Mouse (Mus musculus): Measurements from ENCODE around the gene Gapvd1. TPM values are rescaled to one million over a fixed set of nuclear protein-coding genes. Genes with fewer than 3 reads are reported as not detected.
A peak's percentile ranks its signal among the peaks of the same experiment; 100 is the strongest.
"Not testable (repeated sequence)": the region's sequence is repeated elsewhere in the genome, so short reads cannot be mapped to it uniquely, and the experiment has no call there.

The Gapvd1 gene
- polyA plus RNA-seq, 1 experiment, result 86.3 TPM

- Histone ChIP-seq H3K9ac (ENCODE audit: low read depth, poor library complexity, severe bottlenecking) (no peak overlapping the region), H3K27me3 (ENCODE audit: control insufficient read depth, insufficient read depth, low read length, poor library complexity, severe bottlenecking) (no peaks in the 10 kb centered on the region), H3K4me1 (ENCODE audit: control insufficient read depth, insufficient read depth, low read length) (no peaks in the 10 kb centered on the region), H3K4me3 (ENCODE audit: low read depth, low read length) (no peak overlapping the region), H3K36me3 (ENCODE audit: control insufficient read depth, insufficient read depth, low read length, poor library complexity, severe bottlenecking) (no peaks in the 10 kb centered on the region), H3K27ac (ENCODE audit: insufficient read depth, low read length) (no peak overlapping the region), H3K9me3 (replicated peaks; ENCODE audit: control insufficient read depth, insufficient read depth, low read length, poor library complexity, severe bottlenecking) (no peaks in the 10 kb centered on the region)
- TF ChIP-seq EP300 (IDR thresholded peaks at IDR 0.05; ENCODE audit: insufficient read depth, low read depth, low read length) (no peak), CTCF (IDR thresholded peaks at IDR 0.05; ENCODE audit: low read depth, low read length) (no peak), POLR2A (IDR thresholded peaks at IDR 0.05; ENCODE audit: insufficient read depth, low read length) (no peak)
Observed at GRCm38 (mm10) chr2:34764801-34765200, 9.8 kb upstream of the Gapvd1 start.

- Histone ChIP-seq H3K4me3 (ENCODE audit: low read depth, low read length) (no peak overlapping the region), H3K9ac (ENCODE audit: low read depth, poor library complexity, severe bottlenecking) (no peak overlapping the region), H3K36me3 (ENCODE audit: control insufficient read depth, insufficient read depth, low read length, poor library complexity, severe bottlenecking) (no peaks in the 10 kb centered on the region), H3K27ac (ENCODE audit: insufficient read depth, low read length) (no peak overlapping the region), H3K4me1 (ENCODE audit: control insufficient read depth, insufficient read depth, low read length) (no peaks in the 10 kb centered on the region), H3K9me3 (replicated peaks; ENCODE audit: control insufficient read depth, insufficient read depth, low read length, poor library complexity, severe bottlenecking) (no peaks in the 10 kb centered on the region), H3K27me3 (ENCODE audit: control insufficient read depth, insufficient read depth, low read length, poor library complexity, severe bottlenecking) (no peaks in the 10 kb centered on the region)
- no peak for TF ChIP-seq POLR2A (IDR thresholded peaks at IDR 0.05; ENCODE audit: insufficient read depth, low read length)
Observed at GRCm38 (mm10) chr2:34762872-34763271, 7.8 kb upstream of the Gapvd1 start.

GRCm38 (mm10) chr2:34762174-34762573, 7.1 kb upstream of the Gapvd1 start:
- no peak overlapping the region for H3K27ac ChIP-seq (ENCODE audit: insufficient read depth, low read length)
- no peak overlapping the region for H3K9ac ChIP-seq (ENCODE audit: low read depth, poor library complexity, severe bottlenecking)
- H3K9me3 ChIP-seq (replicated peaks; ENCODE audit: control insufficient read depth, insufficient read depth, low read length, poor library complexity, severe bottlenecking), result no peaks in the 10 kb centered on the region
- H3K27me3 ChIP-seq (ENCODE audit: control insufficient read depth, insufficient read depth, low read length, poor library complexity, severe bottlenecking), result no peaks in the 10 kb centered on the region
- H3K4me3 ChIP-seq (ENCODE audit: low read depth, low read length), result no peak overlapping the region
- no peaks in the 10 kb centered on the region for H3K36me3 ChIP-seq (ENCODE audit: control insufficient read depth, insufficient read depth, low read length, poor library complexity, severe bottlenecking)
- TF ChIP-seq EP300 (IDR thresholded peaks at IDR 0.05; ENCODE audit: insufficient read depth, low read depth, low read length) (no peak), POLR2A (IDR thresholded peaks at IDR 0.05; ENCODE audit: insufficient read depth, low read length) (no peak)
- no peaks in the 10 kb centered on the region for H3K4me1 ChIP-seq (ENCODE audit: control insufficient read depth, insufficient read depth, low read length)

- not testable (repeated sequence) for H3K9ac ChIP-seq (ENCODE audit: low read depth, poor library complexity, severe bottlenecking); H3K9me3 ChIP-seq (replicated peaks; ENCODE audit: control insufficient read depth, insufficient read depth, low read length, poor library complexity, severe bottlenecking); H3K27me3 ChIP-seq (ENCODE audit: control insufficient read depth, insufficient read depth, low read length, poor library complexity, severe bottlenecking); H3K4me3 ChIP-seq (ENCODE audit: low read depth, low read length); H3K4me1 ChIP-seq (ENCODE audit: control insufficient read depth, insufficient read depth, low read length); H3K27ac ChIP-seq (ENCODE audit: insufficient read depth, low read length); H3K36me3 ChIP-seq (ENCODE audit: control insufficient read depth, insufficient read depth, low read length, poor library complexity, severe bottlenecking)
Observed at GRCm38 (mm10) chr2:34761272-34761671, 6.2 kb upstream of the Gapvd1 start.

DNA sequence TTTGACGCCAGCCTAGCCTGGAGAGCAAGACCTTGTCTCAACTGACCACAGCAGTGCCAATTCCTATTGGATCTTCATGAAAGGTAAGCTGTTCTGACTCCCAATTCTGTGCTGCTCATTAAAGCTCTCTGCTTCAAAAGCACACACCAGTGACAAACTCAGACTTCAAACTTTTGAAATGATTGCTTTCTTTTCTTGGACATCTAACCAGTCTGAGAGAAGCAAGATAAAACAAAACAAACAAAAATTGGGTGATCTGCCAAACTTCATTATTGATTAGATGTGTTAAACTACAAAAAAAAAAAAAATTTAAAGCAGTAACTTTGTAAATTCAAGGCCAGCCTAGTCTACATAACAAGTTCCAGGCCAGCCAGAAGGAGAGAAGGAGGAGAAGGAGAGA, 2.3 kb upstream of the Gapvd1 start:
- no peaks in the 10 kb centered on the region for H3K36me3 ChIP-seq (ENCODE audit: control insufficient read depth, insufficient read depth, low read length, poor library complexity, severe bottlenecking)
- H3K4me3 ChIP-seq (ENCODE audit: low read depth, low read length), result no peak overlapping the region

GRCm38 (mm10) chr2:34753811-34754550, 1.1 kb downstream of the Gapvd1 start:
- TF ChIP-seq EP300 (IDR thresholded peaks at IDR 0.05; ENCODE audit: insufficient read depth, low read depth, low read length), result no peak
- TF ChIP-seq POLR2A (IDR thresholded peaks at IDR 0.05; ENCODE audit: insufficient read depth, low read length), result peak; percentile 23
- TF ChIP-seq CTCF (IDR thresholded peaks at IDR 0.05; ENCODE audit: low read depth, low read length), result no peak
- H3K4me1 ChIP-seq (ENCODE audit: control insufficient read depth, insufficient read depth, low read length), result no peaks in the 10 kb centered on the region
- H3K27ac ChIP-seq (ENCODE audit: insufficient read depth, low read length), result peak overlapping the region; percentile 52
- no peaks in the 10 kb centered on the region for H3K9me3 ChIP-seq (replicated peaks; ENCODE audit: control insufficient read depth, insufficient read depth, low read length, poor library complexity, severe bottlenecking)
- peak overlapping the region; percentile 96 for H3K9ac ChIP-seq (ENCODE audit: low read depth, poor library complexity, severe bottlenecking)
- H3K4me3 ChIP-seq (ENCODE audit: low read depth, low read length), result peak overlapping the region; percentile 96
- H3K27me3 ChIP-seq (ENCODE audit: control insufficient read depth, insufficient read depth, low read length, poor library complexity, severe bottlenecking), result no peaks in the 10 kb centered on the region
- no peaks in the 10 kb centered on the region for H3K36me3 ChIP-seq (ENCODE audit: control insufficient read depth, insufficient read depth, low read length, poor library complexity, severe bottlenecking)

More for the DNA sequence above, 2.3 kb upstream of the Gapvd1 start:
- H3K9ac ChIP-seq (ENCODE audit: low read depth, poor library complexity, severe bottlenecking), result no peak overlapping the region
- H3K9me3 ChIP-seq (replicated peaks; ENCODE audit: control insufficient read depth, insufficient read depth, low read length, poor library complexity, severe bottlenecking), result no peaks in the 10 kb centered on the region
- H3K27me3 ChIP-seq (ENCODE audit: control insufficient read depth, insufficient read depth, low read length, poor library complexity, severe bottlenecking), result no peaks in the 10 kb centered on the region
- H3K27ac ChIP-seq (ENCODE audit: insufficient read depth, low read length), result no peak overlapping the region
- no peaks in the 10 kb centered on the region for H3K4me1 ChIP-seq (ENCODE audit: control insufficient read depth, insufficient read depth, low read length)
- TF ChIP-seq CTCF (IDR thresholded peaks at IDR 0.05; ENCODE audit: low read depth, low read length) (no peak), EP300 (IDR thresholded peaks at IDR 0.05; ENCODE audit: insufficient read depth, low read depth, low read length) (no peak), POLR2A (IDR thresholded peaks at IDR 0.05; ENCODE audit: insufficient read depth, low read length) (no peak)
